Mouse (Mus musculus) stomach, postnatal 0 days (tissue): Measurements from ENCODE around the gene Gm42674. TPM values are rescaled to one million over a fixed set of nuclear protein-coding genes. Genes with fewer than 3 reads are reported as not detected.

Experiments used
- ATAC-seq: fragments of 200-750 bp; cut with Nextera tagmentation; 2 replicates; pipeline ENCODE4 v1.8.0; 2017; ENCODE audit not compliant: low FRiP score, low TSS enrichment
- DNase-seq: peaks from one replicate; pipeline ENCODE4 v3.0.0-alpha.2; 2016; ENCODE audit warnings: low spot score
- H3K27ac ChIP-seq: fragments of 300-500 bp; sonication (generic); replicated peaks from 2 replicates; pipeline ENCODE4 v1.5.1; 2014; ENCODE audit warnings: mild to moderate bottlenecking, control low read depth
- H3K27me3 ChIP-seq: fragments of 300-500 bp; sonication (generic); 2 replicates; pipeline ENCODE4 v1.6.1; 2014; ENCODE audit warnings: low read length; ENCODE audit not compliant: control insufficient read depth, insufficient read depth
- H3K36me3 ChIP-seq: fragments of 300-500 bp; sonication (generic); 2 replicates; pipeline ENCODE4 v1.6.1; 2014; ENCODE audit warnings: low read length, mixed read lengths; ENCODE audit not compliant: control insufficient read depth, insufficient read depth
- H3K4me1 ChIP-seq: fragments of 300-500 bp; sonication (generic); replicated peaks from 2 replicates; pipeline ENCODE4 v1.6.1; 2014; ENCODE audit warnings: antibody characterized with exemption; ENCODE audit not compliant: control insufficient read depth, insufficient read depth
- H3K4me2 ChIP-seq: fragments of 300-500 bp; sonication (generic); replicated peaks from 2 replicates; pipeline ENCODE4 v1.6.1; 2014; ENCODE audit warnings: low read depth, mild to moderate bottlenecking, control low read depth, moderate library complexity
- H3K4me3 ChIP-seq: fragments of 300-500 bp; sonication (generic); 2 replicates; pipeline ENCODE4 v1.5.1; 2014; ENCODE audit warnings: low read depth, low read length, control low read depth
- H3K9ac ChIP-seq: fragments of 300-500 bp; sonication (generic); 2 replicates; pipeline ENCODE4 v1.6.1; 2014; ENCODE audit warnings: mild to moderate bottlenecking, low read length, control low read depth, mixed read lengths
- H3K9me3 ChIP-seq: fragments of 300-500 bp; sonication (generic); 2 replicates; pipeline ENCODE4 v1.6.1; 2016; ENCODE audit warnings: low read length; ENCODE audit not compliant: control insufficient read depth
- CTCF ChIP-seq: IDR thresholded peaks from 2 replicates; pipeline ENCODE4 v1.5.1; 2016; ENCODE audit warnings: antibody characterized with exemption, low read depth, mild to moderate bottlenecking, moderate library complexity
- EP300 ChIP-seq: optimal IDR thresholded peaks from 2 replicates; pipeline ENCODE3; 2016; ENCODE audit warnings: antibody characterized with exemption
- WGBS: fragments of 180-500 bp; shearing (Covaris S2); extraction: QIAGEN DNeasy Blood & Tissue Kit; methylation state at CpG from one replicate; pipeline ENCODE4 v1.1.7; 2014; 5-methylcytosine and 5-hydroxymethylcytosine counted together
- polyA plus RNA-seq: library from polyadenylated mRNA; unstranded; fragments of >200 nt; fragmentation: Nextera tagmentation; extraction: Ambion mirVana; gene quantifications from 2 replicates; pipeline ENCODE4 v1.2.1, GENCODE M21; 2015

Gene Gm42674
- polyA plus RNA-seq, 1 experiment from 2014 or later: not detected

GRCm38 (mm10) chr3:90600036-90600435 lies 1.7 kb upstream of the Gm42674 start:
- no peaks in the 10 kb centered on the region for H3K27me3 ChIP-seq
- DNase-seq (no peak), ATAC-seq (no peak)
- peaks cover 17% of the 10 kb centered on the region for H3K4me1 ChIP-seq
- no peak overlapping the region for H3K4me2 ChIP-seq
- TF ChIP-seq EP300 (no peak), CTCF (no peak)
- no peaks in the 10 kb centered on the region for H3K36me3 ChIP-seq
- H3K27ac ChIP-seq: 0 out of 2 replicates have a peak overlapping the region, but pooled peaks have one; percentile 49
- 74% methylated on average over 6 of the region's 6 CpGs for WGBS
- no peaks in the 10 kb centered on the region for H3K9me3 ChIP-seq
- no peak overlapping the region for H3K9ac ChIP-seq
- H3K4me3 ChIP-seq: no peak overlapping the region

GRCm38 (mm10) chr3:90600458-90601195 lies 1.1 kb upstream of the Gm42674 start:
- DNase-seq (no peak), ATAC-seq (no peak)
- TF ChIP-seq EP300 (no peak), CTCF (no peak)
- H3K9me3 ChIP-seq: no peaks in the 10 kb centered on the region
- no peak overlapping the region for H3K4me3 ChIP-seq
- 59% methylated on average over 8 of the region's 8 CpGs for WGBS
- H3K36me3 ChIP-seq: no peaks in the 10 kb centered on the region
- no peak overlapping the region for H3K9ac ChIP-seq
- H3K4me1 ChIP-seq: peaks cover 17% of the 10 kb centered on the region
- H3K27me3 ChIP-seq: no peaks in the 10 kb centered on the region
- H3K4me2 ChIP-seq: no peak overlapping the region
- H3K27ac ChIP-seq: peak overlapping the region; percentile 58

- peak within 1 kb of the TSS; percentile 90 for H3K27ac ChIP-seq
- TF ChIP-seq EP300 (no peak), CTCF (no peak)
- H3K4me1 ChIP-seq: peaks cover 17% of the 10 kb centered on the region
- no peaks in the 10 kb centered on the region for H3K36me3 ChIP-seq
- DNase-seq (no peak), ATAC-seq (peak; percentile 33; the same call in 1 of the 2 replicates)
- H3K27me3 ChIP-seq: no peaks in the 10 kb centered on the region
- H3K9me3 ChIP-seq: no peaks in the 10 kb centered on the region
- H3K4me2 ChIP-seq: no peak within 1 kb of the TSS
- 32% methylated on average over 3 of the region's 3 CpGs for WGBS
- H3K9ac ChIP-seq: no peak within 1 kb of the TSS
- H3K4me3 ChIP-seq: no peak within 1 kb of the TSS
Measured at GRCm38 (mm10) chr3:90603623-90604022, 1.9 kb downstream of the Gm42674 start, which contains the start of gene S100a4. S100a4 (plus strand) TSS chr3:90603771.

- Histone ChIP-seq H3K4me1 (peaks cover 17% of the 10 kb centered on the region), H3K36me3 (no peaks in the 10 kb centered on the region), H3K27ac (peak overlapping the region; percentile 90), H3K4me3 (no peak overlapping the region), H3K4me2 (no peak overlapping the region), H3K27me3 (no peaks in the 10 kb centered on the region), H3K9me3 (no peaks in the 10 kb centered on the region), H3K9ac (no peak overlapping the region)
- TF ChIP-seq CTCF (no peak), EP300 (no peak)
- peak; percentile 91 for DNase-seq
- peak; percentile 69 for ATAC-seq
- 5% methylated on average over 4 of the region's 4 CpGs for WGBS
Measured at GRCm38 (mm10) chr3:90604416-90604815, 2.7 kb downstream of the Gm42674 start.

- Histone ChIP-seq H3K27me3 (no peaks in the 10 kb centered on the region), H3K36me3 (no peaks in the 10 kb centered on the region), H3K4me1 (peaks cover 15% of the 10 kb centered on the region), H3K4me2 (no peak overlapping the region), H3K9me3 (no peaks in the 10 kb centered on the region), H3K9ac (no peak overlapping the region), H3K27ac (peak overlapping the region; percentile 90), H3K4me3 (no peak overlapping the region)
- WGBS: 80% methylated on average over 3 of the region's 3 CpGs
- DNase-seq: no peak
- no peak for ATAC-seq
- TF ChIP-seq CTCF (no peak), EP300 (no peak)
Measured at GRCm38 (mm10) chr3:90605049-90605448, 3.3 kb downstream of the Gm42674 start.

- ATAC-seq: no peak
- Histone ChIP-seq H3K9ac (no peak overlapping the region), H3K4me3 (no peak overlapping the region), H3K27me3 (no peaks in the 10 kb centered on the region), H3K4me1 (peaks cover 11% of the 10 kb centered on the region), H3K4me2 (no peak overlapping the region), H3K27ac (peak overlapping the region; percentile 90), H3K9me3 (no peaks in the 10 kb centered on the region), H3K36me3 (no peaks in the 10 kb centered on the region)
- DNase-seq: no peak
- no peak for TF ChIP-seq CTCF
- TF ChIP-seq EP300: no peak
- WGBS: 71% methylated on average over 2 of the region's 2 CpGs
Measured at GRCm38 (mm10) chr3:90605736-90606135, 4.0 kb downstream of the Gm42674 start.
